Mouse (Mus musculus): Measurements from ENCODE around the gene Zfp568. TPM values are rescaled to one million over a fixed set of nuclear protein-coding genes. Genes with fewer than 3 reads are reported as not detected.
A peak's percentile ranks its signal among the peaks of the same experiment; 100 is the strongest.

Zfp568 gene
- polyA plus RNA-seq, 1 experiment, result 2.4 TPM

DNA sequence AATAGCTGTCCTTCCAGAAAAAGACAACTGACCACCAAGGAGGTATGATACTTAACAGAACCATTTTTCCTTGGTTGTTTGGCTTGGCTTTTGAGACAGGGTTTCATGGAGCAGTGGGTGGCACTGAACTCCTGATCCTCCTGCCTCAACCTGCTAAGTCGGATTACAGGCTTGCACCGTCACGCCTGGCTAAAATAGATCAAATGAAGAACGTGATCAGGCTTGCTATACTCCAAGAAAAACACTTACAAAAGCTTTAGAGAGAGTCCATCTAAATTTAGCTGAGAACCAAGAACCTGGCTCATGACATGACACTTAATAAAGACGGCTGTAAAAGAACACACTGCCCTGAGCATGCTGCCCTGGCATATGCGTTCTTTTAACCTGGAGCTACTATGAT, 76.6 kb downstream of the Zfp568 start:
- Histone ChIP-seq H3K27ac (replicated peaks; ENCODE audit: low read depth, low read length) (no peak overlapping the region), H3K4me1 (ENCODE audit: control insufficient read depth, insufficient read depth, insufficient read length, low read length) (no peaks in the 10 kb centered on the region), H3K4me3 (ENCODE audit: insufficient read depth, low read depth, low read length) (no peak overlapping the region)

DNA sequence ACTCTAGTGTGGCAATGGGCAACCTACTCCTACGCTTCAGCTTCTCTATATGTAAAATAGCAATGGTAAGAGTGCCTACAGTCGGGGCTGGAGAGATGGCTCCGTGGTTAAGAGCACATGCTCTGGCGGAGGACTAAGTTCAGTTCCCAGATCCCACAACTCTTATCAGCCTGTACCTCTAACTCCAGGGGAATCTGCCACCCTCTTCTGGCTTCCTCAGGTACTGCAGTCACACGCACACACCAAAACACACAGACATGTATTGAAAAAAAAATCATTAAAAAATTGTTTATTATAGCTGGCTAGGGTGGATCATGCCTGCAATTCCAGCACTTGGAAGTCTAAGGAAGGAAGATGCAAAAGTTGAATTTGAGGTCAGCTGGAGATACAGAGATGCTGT, 78.7 kb downstream of the Zfp568 start:
- H3K27ac ChIP-seq (replicated peaks; ENCODE audit: low read depth, low read length), result no peak overlapping the region
- no peak overlapping the region for H3K4me3 ChIP-seq (ENCODE audit: insufficient read depth, low read depth, low read length)
- no peaks in the 10 kb centered on the region for H3K4me1 ChIP-seq (ENCODE audit: control insufficient read depth, insufficient read depth, insufficient read length, low read length)

GRCm38 (mm10) chr7:30064622-30065021, 80.9 kb downstream of the Zfp568 start:
- H3K27ac ChIP-seq (replicated peaks; ENCODE audit: low read depth, low read length), result no peak overlapping the region
- no peak overlapping the region for H3K4me3 ChIP-seq (ENCODE audit: insufficient read depth, low read depth, low read length)
- no peaks in the 10 kb centered on the region for H3K4me1 ChIP-seq (ENCODE audit: control insufficient read depth, insufficient read depth, insufficient read length, low read length)

DNA sequence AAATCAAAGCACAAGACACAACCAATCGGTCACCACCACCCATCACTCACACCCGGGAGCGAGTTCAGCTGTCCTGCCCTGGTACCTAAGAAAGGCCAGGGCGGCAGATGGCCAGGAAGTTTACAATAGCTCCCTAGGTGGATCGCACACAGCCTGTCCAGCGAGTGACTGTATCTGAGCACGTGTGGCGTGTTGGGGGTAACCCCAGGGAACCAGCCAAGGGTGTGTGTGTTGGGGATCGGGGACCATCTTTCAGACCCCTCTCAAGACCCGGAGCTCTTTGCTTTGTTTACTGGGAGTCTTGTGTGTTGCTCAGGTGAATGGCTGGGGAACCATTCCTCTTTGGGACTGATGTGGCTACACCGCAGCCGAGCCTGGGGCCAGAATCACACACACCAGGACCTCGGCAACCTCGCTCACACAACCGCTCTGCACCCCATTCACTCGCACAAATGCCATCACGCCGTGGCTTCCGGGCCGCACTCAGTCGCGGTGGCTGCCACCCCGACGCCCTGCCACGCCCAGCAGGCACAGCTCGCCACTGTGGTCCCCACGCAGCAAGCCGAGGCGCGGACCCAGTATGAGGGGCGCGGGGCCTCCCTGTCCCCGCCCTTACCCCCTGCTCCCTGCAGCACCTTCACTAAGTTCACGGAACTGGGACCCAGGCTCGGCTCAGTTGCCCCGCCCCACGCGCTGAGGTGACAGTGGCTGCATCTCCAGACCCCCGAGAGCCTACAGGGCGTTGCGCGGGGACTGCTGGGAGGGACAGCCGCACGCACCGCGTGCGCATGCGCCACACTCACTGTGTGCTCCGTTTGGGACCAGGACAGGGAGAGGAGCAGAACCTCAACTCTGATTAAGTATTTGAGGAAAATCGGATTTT, 88.6 kb downstream of the Zfp568 start, which contains the start of gene Zfp82:
Zfp82 (minus strand) TSS at position 755 of the 883 bp plus-strand sequence.
- Histone ChIP-seq H3K27ac (replicated peaks; ENCODE audit: low read depth, low read length) (no peak within 1 kb of the TSS), H3K4me1 (ENCODE audit: control insufficient read depth, insufficient read depth, insufficient read length, low read length) (peaks cover 3% of the 10 kb centered on the region; the same call in 1 of the 2 replicates), H3K4me3 (ENCODE audit: insufficient read depth, low read depth, low read length) (peak within 1 kb of the TSS; percentile 96)

Other genes starting within 250 kb of the Zfp568 start
- gene Zfp84, start 215.4 kb upstream of the Zfp568 start, polyA plus RNA-seq (2012; ENCODE audit: insufficient read depth, insufficient read length, missing spikeins), result 6.1 and 6.3 TPM in 2 replicates
- 3.8 and 4.0 TPM in 2 replicates for gene Zfp30, start 200.0 kb upstream of the Zfp568 start, polyA plus RNA-seq (2012; ENCODE audit: insufficient read depth, insufficient read length, missing spikeins)
- gene Zfp790, start 167.8 kb upstream of the Zfp568 start, polyA plus RNA-seq (2012; ENCODE audit: insufficient read depth, insufficient read length, missing spikeins), result 4.9 and 6.6 TPM in 2 replicates
- 0.83 and 2.0 TPM in 2 replicates for gene Zfp940, start 130.3 kb upstream of the Zfp568 start, polyA plus RNA-seq (2012; ENCODE audit: insufficient read depth, insufficient read length, missing spikeins)
- 2.2 and 2.8 TPM in 2 replicates for gene Zfp420, start 124.0 kb upstream of the Zfp568 start, polyA plus RNA-seq (2012; ENCODE audit: insufficient read depth, insufficient read length, missing spikeins)
- 5.5 and 7.1 TPM in 2 replicates for gene Zfp27, start 77.4 kb upstream of the Zfp568 start, polyA plus RNA-seq (2012; ENCODE audit: insufficient read depth, insufficient read length, missing spikeins)
- gene Zfp383, start 75.7 kb upstream of the Zfp568 start, polyA plus RNA-seq (2012; ENCODE audit: insufficient read depth, insufficient read length, missing spikeins), result 1.2 and 3.0 TPM in 2 replicates
- gene Zfp74, start 29.9 kb upstream of the Zfp568 start, polyA plus RNA-seq (2012; ENCODE audit: insufficient read depth, insufficient read length, missing spikeins), result 5.3 and 7.3 TPM in 2 replicates
- 1.9 TPM in 2 replicates for gene Zfp14, start 67.4 kb downstream of the Zfp568 start, polyA plus RNA-seq (2012; ENCODE audit: insufficient read depth, insufficient read length, missing spikeins)
- gene Zfp82, start 88.9 kb downstream of the Zfp568 start, polyA plus RNA-seq (2012; ENCODE audit: insufficient read depth, insufficient read length, missing spikeins), result 1.8 and 2.1 TPM in 2 replicates
- gene Gm26920, start 106.5 kb downstream of the Zfp568 start, polyA plus RNA-seq (2012; ENCODE audit: insufficient read depth, insufficient read length, missing spikeins), result not detected in 2 replicates
- 2.4 and 2.5 TPM in 2 replicates for gene Zfp566, start 106.6 kb downstream of the Zfp568 start, polyA plus RNA-seq (2012; ENCODE audit: insufficient read depth, insufficient read length, missing spikeins)
- gene Zfp260, start 110.8 kb downstream of the Zfp568 start, polyA plus RNA-seq (2012; ENCODE audit: insufficient read depth, insufficient read length, missing spikeins), result 32.4 and 34.3 TPM in 2 replicates
- gene Zfp382, start 138.0 kb downstream of the Zfp568 start, polyA plus RNA-seq (2012; ENCODE audit: insufficient read depth, insufficient read length, missing spikeins), result 1.1 TPM in 1 of 2 replicates, not detected in the other
- 17.8 and 24.3 TPM in 2 replicates for gene Zfp146, start 185.8 kb downstream of the Zfp568 start, polyA plus RNA-seq (2012; ENCODE audit: insufficient read depth, insufficient read length, missing spikeins)
- gene Cox7a1, start 200.2 kb downstream of the Zfp568 start, polyA plus RNA-seq (2012; ENCODE audit: insufficient read depth, insufficient read length, missing spikeins), result 3,242 and 3,950 TPM in 2 replicates
- gene Capns1, start 214.9 kb downstream of the Zfp568 start, polyA plus RNA-seq (2012; ENCODE audit: insufficient read depth, insufficient read length, missing spikeins), result 549 and 708 TPM in 2 replicates
- 93.0 and 113 TPM in 2 replicates for gene Polr2i, start 248.0 kb downstream of the Zfp568 start, polyA plus RNA-seq (2012; ENCODE audit: insufficient read depth, insufficient read length, missing spikeins)
- 62.8 and 71.2 TPM in 2 replicates for gene Tbcb, start 248.3 kb downstream of the Zfp568 start, polyA plus RNA-seq (2012; ENCODE audit: insufficient read depth, insufficient read length, missing spikeins)